Mouse (Mus musculus): ENCODE data around the gene Ipo11. TPM values are rescaled to one million over a fixed set of nuclear protein-coding genes. Genes with fewer than 3 reads are reported as not detected.

The Ipo11 gene
- total RNA-seq, 2 experiments from 2014 or later, result 36.4 to 41.3 TPM

DNA sequence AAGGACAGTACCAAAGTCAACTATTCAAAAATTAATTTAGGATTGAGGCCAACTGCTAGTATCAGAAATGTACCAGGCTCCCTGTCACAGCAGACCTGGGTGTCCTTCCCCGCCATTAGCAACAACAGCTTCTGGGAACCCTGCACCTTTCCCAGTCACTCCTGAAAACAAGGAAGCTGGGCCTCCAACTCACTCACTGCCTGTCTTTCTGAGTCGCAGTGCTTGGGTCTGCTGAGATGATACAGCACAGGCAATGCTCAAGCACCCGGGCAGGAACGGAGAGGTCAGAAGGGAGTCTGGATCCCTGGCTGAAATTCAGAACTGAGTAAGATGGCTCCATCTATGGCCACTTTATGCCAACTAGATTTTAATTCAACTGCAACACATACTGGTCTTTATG, 123.2 kb downstream of the Ipo11 start:
- DNase-seq, result no peak

GRCm38 (mm10) chr13:106813087-106813486, 123.7 kb downstream of the Ipo11 start:
- DNase-seq, result no peak

GRCm38 (mm10) chr13:106810156-106810555, 126.6 kb downstream of the Ipo11 start:
- no peak for DNase-seq

- DNase-seq, result no peak
Observed at GRCm38 (mm10) chr13:106808821-106809220, 127.9 kb downstream of the Ipo11 start.

GRCm38 (mm10) chr13:106808315-106808714, 128.4 kb downstream of the Ipo11 start:
- DNase-seq, result no peak

DNA sequence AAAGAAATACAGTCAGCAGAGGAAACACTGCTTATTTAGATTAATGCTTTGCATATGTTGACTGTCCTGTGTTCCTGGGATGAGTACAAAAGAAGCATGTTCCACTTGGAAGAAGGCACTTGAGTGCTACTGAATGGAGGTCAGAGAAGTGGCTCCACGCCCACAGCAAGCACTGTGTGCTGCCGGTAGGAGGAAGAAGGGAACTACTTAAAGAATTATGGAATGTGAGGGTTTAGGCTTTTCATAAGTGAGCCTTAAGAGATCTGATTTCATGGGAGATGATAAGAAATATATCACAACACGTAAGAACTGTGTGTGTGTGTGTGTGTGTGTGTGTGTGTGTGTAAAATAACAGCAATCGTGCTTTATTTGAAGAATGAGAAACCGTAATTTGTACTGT, 129.5 kb downstream of the Ipo11 start:
- no peak for DNase-seq

DNA sequence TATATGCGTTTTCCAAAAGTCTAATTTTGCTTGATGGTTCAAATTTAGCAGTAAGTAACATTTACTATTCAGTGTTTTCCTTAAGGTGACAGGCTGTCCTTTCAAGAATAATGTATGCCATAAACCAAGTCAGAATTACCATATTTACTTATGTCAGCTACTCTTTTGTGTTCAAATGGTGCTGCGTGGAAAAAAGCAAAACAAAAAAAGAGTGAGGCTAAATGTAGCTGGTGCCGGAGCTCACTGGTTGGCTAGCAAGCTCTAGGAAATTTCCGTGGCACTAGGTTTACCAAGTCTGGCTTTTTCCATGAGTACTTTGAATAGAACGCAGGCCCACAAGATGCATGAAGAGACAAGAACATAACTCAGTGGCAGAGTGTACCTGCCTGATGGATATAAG, 131.6 kb downstream of the Ipo11 start:
- no peak for DNase-seq

DNA sequence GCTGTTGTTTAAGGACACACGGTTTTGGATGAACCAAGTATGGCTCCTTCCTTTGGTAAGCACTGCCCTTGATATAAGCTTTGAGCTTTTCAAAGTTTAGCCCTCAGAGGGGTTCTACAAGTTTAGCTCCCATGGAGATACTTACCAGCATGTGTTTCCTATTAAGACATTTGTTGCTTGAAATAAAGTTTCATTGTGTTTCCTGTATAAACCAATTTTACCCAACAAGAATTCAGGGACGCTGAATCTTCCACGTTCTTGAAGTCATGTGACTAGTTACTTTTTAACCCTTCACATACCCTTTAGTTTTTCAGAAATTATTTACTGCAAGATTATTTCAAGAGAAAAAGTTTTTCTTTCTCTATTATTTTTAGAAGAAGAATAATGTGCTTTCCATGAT, 138.7 kb downstream of the Ipo11 start:
- no peak for DNase-seq

- no peak for DNase-seq
Observed at GRCm38 (mm10) chr13:106788817-106789216, 147.9 kb downstream of the Ipo11 start.

- no peak for DNase-seq
Observed at GRCm38 (mm10) chr13:106768807-106769206, 168.0 kb downstream of the Ipo11 start.

DNA sequence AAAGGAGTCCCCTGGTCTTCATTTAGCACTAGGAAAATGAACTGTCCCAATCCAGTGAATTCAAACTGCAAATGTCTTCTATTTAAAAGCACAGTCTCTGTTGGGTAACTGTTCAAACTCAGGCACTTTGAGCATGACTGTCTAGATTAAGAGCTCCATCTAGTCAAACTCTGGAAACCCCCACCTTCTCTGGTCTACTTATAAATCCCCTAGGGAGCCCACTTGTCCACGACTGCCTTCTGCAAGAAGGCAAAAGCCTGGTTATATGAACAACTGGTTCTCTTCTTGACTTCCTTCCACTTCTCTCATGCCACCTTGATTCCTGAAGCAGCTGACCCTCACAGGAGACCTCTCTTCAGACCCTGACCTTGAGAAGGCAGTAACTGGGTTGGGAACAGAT, 174.1 kb downstream of the Ipo11 start:
- DNase-seq, result no peak

DNA sequence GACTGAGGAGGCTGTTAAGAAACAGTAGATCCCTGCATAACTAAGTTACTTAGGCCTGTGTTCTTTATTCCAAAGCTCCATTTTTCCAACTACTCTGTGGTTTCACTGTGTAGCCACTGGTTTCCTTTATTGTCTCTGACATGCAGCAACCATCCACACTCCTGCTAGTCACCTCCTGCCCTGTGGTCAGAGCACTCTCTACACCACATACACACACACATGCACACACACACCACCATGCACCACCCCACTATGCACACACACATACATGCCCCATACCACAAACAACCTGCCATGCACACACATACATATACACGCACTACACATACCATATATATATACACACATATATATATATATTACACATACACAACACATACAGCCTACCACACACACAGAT, 175.1 kb downstream of the Ipo11 start:
- DNase-seq, result no peak

DNA sequence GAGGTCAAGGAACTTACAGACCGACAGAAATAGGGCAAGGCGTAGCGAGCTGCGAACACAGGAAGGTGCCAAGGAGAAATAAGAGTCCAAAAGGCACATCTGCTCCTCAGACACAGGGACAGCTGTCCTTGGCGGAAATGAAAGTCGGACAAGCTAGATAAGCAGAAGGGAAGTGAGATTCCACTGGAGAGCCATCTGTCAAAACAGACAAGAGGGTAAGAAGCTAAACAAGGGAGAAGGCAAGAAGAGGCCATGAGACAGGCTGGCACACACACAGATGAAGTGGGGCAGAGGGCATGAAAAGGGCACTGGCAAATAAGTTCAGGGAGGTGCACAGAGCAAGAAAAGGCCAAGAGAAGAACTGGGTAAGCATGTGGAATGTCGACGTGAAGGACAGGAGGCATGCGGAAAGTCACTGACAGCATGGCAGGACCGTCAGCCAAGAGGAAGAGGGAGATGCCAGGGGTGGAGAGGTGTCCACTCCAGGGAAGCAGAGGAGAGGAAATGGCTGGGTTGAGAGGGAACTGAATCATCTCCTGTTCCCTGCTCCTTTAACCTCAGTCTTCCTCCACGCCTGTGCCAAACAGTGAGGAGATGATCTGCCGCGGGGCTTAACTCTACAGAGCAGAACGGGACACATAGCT, 176.4 kb downstream of the Ipo11 start:
- peak; percentile 32 for DNase-seq

DNA sequence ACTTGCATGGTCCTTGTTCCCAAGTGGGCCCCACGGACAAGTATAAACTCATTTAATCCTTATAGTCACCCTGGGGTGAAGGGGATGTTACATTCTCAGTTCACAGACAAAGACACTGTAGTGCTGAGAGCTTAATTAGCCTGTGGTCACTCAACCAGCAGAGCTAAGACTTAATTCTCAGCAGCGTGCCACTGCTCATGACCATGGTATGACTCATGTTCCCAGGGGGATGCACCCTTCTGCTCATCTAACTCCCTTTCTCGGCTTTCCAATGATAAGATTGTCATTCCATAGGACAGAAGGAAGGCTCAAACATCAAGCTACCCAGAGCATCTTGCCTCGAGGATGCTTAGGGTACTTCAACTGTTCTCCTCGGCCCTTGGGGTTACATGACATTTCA, 180.9 kb downstream of the Ipo11 start:
- no peak for DNase-seq

DNA sequence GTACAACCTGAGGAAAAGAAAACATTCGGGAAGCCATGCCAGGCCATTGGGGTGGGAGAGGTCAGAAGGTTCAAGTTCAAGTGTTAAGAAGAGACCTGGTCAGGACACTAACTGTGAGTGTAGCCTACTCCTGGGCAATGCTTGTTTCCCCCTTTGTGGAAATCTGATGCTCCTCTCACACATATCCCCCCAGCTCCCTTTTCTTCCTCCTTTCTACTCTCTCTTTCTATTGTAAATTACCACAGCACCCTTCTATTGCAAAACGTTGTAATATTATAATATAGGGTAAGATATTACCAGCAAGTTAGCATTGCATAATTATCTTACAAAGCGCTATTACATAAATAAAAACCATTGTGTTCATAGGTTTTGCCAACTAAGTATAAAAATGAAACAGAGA, 182.5 kb downstream of the Ipo11 start:
- no peak for DNase-seq

DNA sequence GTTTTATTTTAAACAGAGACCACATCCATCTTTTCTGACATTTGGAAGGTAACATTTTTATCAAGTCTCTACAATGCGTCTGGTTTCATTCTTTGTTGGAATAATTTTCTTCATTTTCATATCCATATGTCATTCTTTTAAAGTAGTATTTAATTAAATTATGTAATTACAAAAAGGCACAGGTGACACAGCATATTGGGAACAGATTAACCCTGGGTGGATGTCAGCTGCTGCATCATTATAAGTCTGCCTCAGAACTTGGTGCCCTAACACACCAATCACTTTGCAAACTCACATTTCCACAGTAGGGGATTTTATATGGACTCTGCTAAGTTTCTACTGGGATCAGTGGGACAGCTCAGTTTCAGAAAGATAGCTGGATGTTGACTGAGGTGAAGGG, 184.8 kb downstream of the Ipo11 start:
- no peak for DNase-seq

DNA sequence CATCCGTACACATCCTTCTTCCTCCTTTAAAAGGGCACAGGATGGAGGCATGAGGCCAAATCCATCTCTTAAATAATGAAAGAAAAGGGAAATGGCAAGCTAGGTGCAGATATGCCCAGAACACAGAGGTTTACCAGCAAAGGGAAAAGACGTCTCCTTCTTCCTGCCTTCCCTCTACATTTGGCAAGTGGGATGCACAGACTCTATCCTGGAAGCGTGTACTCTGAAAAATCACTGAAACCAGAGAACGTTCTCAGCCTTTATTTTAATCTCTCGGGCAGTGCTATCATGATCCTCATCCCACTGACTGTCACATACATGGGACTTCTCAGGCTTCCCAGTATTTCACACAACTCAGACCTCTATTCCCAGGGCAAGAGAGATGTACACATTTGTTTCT, 189.9 kb downstream of the Ipo11 start:
- no peak for DNase-seq

DNA sequence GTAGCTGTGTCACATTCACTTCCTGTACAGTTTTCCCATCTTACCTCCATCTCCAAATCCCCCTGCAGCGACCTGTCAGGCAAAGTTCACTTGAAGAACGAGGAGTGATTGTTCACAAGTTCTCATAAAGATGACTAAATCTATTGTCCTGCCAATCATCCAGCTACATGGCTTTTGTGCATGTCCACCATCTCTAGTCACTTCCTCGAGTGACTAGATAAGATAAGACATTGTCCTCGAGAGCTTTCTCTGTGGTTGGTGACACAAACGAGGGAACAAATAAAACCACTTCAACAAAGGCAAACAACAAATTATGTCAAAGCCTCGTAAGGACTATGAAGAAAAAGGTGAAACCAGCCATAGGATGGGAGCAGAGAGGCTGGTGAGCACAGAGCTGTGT, 191.6 kb downstream of the Ipo11 start:
- no peak for DNase-seq

Other genes starting within 250 kb of the Ipo11 start
- 10 to 100 TPM; 12.8 to 14.1 TPM for gene Dimt1, start 10.2 kb upstream of the Ipo11 start, total RNA-seq (2021)
- 10 to 100 TPM; 54.3 to 56.4 TPM for gene Kif2a, start 85.2 kb upstream of the Ipo11 start, total RNA-seq (2021)